Mouse (Mus musculus): ENCODE measurements around the gene Casp8. TPM values are rescaled to one million over a fixed set of nuclear protein-coding genes. Genes with fewer than 3 reads are reported as not detected.
"Not testable (repeated sequence)": the region's sequence is repeated elsewhere in the genome, so short reads cannot be mapped to it uniquely, and the experiment has no call there.

Gene Casp8
- polyA plus RNA-seq (2012; rRNA removed) = 4.1 and 9.4 TPM in 2 replicates

GRCm38 (mm10) chr1:58795291-58796058, at the start of gene Casp8:
Gene Casp8 (plus strand): TSS chr1:58795374.
- peak within 1 kb of the TSS; percentile 96 for H3K27ac ChIP-seq (ENCODE audit: insufficient read depth, low read depth, low read length)
- H3K4me1 ChIP-seq (ENCODE audit: control insufficient read depth, insufficient read depth, insufficient read length, low read length) = peaks cover 8% of the 10 kb centered on the region; the same call in 1 of the 2 replicates
- TF ChIP-seq POLR2A (IDR thresholded peaks at IDR 0.05; ENCODE audit: low read depth, low read length) (peak; percentile 69), CTCF (IDR thresholded peaks at IDR 0.05; ENCODE audit: extremely low read depth, insufficient read length, insufficient replicate concordance, low read depth, low read length) (no peak)
- no peaks in the 10 kb centered on the region for H3K27me3 ChIP-seq (ENCODE audit: control insufficient read depth, insufficient read depth, low read length)
- H3K4me3 ChIP-seq (ENCODE audit: low read depth, low read length) = peak within 1 kb of the TSS; percentile 76
- H3K36me3 ChIP-seq (ENCODE audit: control insufficient read depth, insufficient read depth, low read length) = peaks cover 4% of the 10 kb centered on the region
- WGBS = under 1% methylated on average over 42 of the region's 42 CpGs

- peaks cover 56% of the 10 kb centered on the region for H3K36me3 ChIP-seq (ENCODE audit: control insufficient read depth, insufficient read depth, low read length)
- 85% methylated on average over 9 of the region's 9 CpGs for WGBS
Measured at GRCm38 (mm10) chr1:58746880-58747279, 48.3 kb upstream of the Casp8 start.

DNA sequence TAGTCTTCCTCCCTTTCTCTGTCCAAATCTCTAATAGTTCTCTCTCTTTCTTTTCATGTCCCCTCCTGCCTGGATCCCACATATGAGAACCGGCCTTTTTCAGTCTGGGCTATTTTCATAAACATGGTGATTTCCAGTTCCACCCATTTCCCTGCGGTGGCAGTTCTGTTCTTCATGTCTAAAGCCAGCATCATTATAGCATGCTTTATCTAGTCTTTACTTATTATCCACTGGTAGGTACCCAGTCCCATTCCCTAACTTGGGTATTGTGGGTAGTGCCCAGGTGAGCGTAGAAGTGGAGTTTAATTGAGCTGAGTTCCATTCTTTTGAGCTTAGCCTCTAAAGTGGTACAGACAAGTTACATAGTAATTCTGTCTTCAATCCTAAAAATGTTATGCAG, 35.7 kb upstream of the Casp8 start:
- no peak overlapping the region for H3K4me3 ChIP-seq (ENCODE audit: low read depth, low read length)
- peaks cover 4% of the 10 kb centered on the region; the same call in 1 of the 2 replicates for H3K4me1 ChIP-seq (ENCODE audit: control insufficient read depth, insufficient read depth, insufficient read length, low read length)
- H3K27me3 ChIP-seq (ENCODE audit: control insufficient read depth, insufficient read depth, low read length) = no peaks in the 10 kb centered on the region
- H3K36me3 ChIP-seq (ENCODE audit: control insufficient read depth, insufficient read depth, low read length) = peaks cover 37% of the 10 kb centered on the region
- TF ChIP-seq POLR2A (IDR thresholded peaks at IDR 0.05; ENCODE audit: low read depth, low read length) = no peak
- no peak for TF ChIP-seq CTCF (IDR thresholded peaks at IDR 0.05; ENCODE audit: extremely low read depth, insufficient read length, insufficient replicate concordance, low read depth, low read length)
- WGBS = 98% methylated on average over 3 of the region's 3 CpGs
- no peak overlapping the region for H3K27ac ChIP-seq (ENCODE audit: insufficient read depth, low read depth, low read length)

More at GRCm38 (mm10) chr1:58746880-58747279, 48.3 kb upstream of the Casp8 start:
- no peak for TF ChIP-seq POLR2A (IDR thresholded peaks at IDR 0.05; ENCODE audit: low read depth, low read length)
- TF ChIP-seq CTCF (IDR thresholded peaks at IDR 0.05; ENCODE audit: extremely low read depth, insufficient read length, insufficient replicate concordance, low read depth, low read length) = peak; percentile 24; the same call in 1 of the 2 replicates
- Histone ChIP-seq H3K4me3 (ENCODE audit: low read depth, low read length) (no peak overlapping the region), H3K27me3 (ENCODE audit: control insufficient read depth, insufficient read depth, low read length) (no peaks in the 10 kb centered on the region), H3K27ac (ENCODE audit: insufficient read depth, low read depth, low read length) (no peak overlapping the region), H3K4me1 (ENCODE audit: control insufficient read depth, insufficient read depth, insufficient read length, low read length) (peaks cover 11% of the 10 kb centered on the region; the same call in 1 of the 2 replicates)

DNA sequence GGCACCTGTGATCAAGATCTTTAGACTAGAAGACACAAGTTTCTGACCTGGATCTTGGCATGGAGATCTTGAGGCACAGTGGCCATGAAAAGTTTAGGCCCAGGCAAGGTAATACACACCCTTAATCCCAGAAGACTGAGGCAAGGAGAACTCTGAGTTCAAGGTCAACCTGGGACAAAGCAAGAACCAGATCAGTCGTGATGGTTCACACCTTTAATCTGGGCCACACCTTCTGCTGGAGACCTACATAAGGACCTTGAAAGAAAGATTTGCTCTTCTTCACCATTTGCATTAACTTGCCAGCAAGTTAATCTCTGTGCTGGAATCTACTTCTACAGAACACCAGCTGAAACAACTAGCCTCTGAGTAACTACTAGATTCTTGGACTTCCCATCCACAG, 34.6 kb upstream of the Casp8 start:
- Histone ChIP-seq H3K4me1 (ENCODE audit: control insufficient read depth, insufficient read depth, insufficient read length, low read length) (peaks cover 4% of the 10 kb centered on the region; the same call in 1 of the 2 replicates), H3K36me3 (ENCODE audit: control insufficient read depth, insufficient read depth, low read length) (peaks cover 27% of the 10 kb centered on the region), H3K27ac (ENCODE audit: insufficient read depth, low read depth, low read length) (no peak overlapping the region), H3K27me3 (ENCODE audit: control insufficient read depth, insufficient read depth, low read length) (no peaks in the 10 kb centered on the region), H3K4me3 (ENCODE audit: low read depth, low read length) (no peak overlapping the region)
- TF ChIP-seq CTCF (IDR thresholded peaks at IDR 0.05; ENCODE audit: extremely low read depth, insufficient read length, insufficient replicate concordance, low read depth, low read length) = no peak
- 28% methylated on average over 1 of the region's 1 CpGs for WGBS

GRCm38 (mm10) chr1:58761391-58762275, 33.5 kb upstream of the Casp8 start:
- Histone ChIP-seq H3K27ac (ENCODE audit: insufficient read depth, low read depth, low read length) (peak overlapping the region; percentile 59; the same call in 1 of the 2 replicates), H3K36me3 (ENCODE audit: control insufficient read depth, insufficient read depth, low read length) (peaks cover 21% of the 10 kb centered on the region)
- 0 out of 2 replicates have a peak, but pooled peaks have one; percentile 7 for TF ChIP-seq CTCF (IDR thresholded peaks at IDR 0.05; ENCODE audit: extremely low read depth, insufficient read length, insufficient replicate concordance, low read depth, low read length)
- H3K4me1 ChIP-seq (ENCODE audit: control insufficient read depth, insufficient read depth, insufficient read length, low read length); H3K4me3 ChIP-seq (ENCODE audit: low read depth, low read length); H3K27me3 ChIP-seq (ENCODE audit: control insufficient read depth, insufficient read depth, low read length): not testable (repeated sequence)
- WGBS = 75% methylated on average over 5 of the region's 5 CpGs

- H3K36me3 ChIP-seq (ENCODE audit: control insufficient read depth, insufficient read depth, low read length) = peaks cover 17% of the 10 kb centered on the region
- no peak overlapping the region for H3K27ac ChIP-seq (ENCODE audit: insufficient read depth, low read depth, low read length)
- WGBS = 87% methylated on average over 5 of the region's 5 CpGs
- TF ChIP-seq POLR2A (IDR thresholded peaks at IDR 0.05; ENCODE audit: low read depth, low read length) (no peak), CTCF (IDR thresholded peaks at IDR 0.05; ENCODE audit: extremely low read depth, insufficient read length, insufficient replicate concordance, low read depth, low read length) (no peak)
- H3K4me3 ChIP-seq (ENCODE audit: low read depth, low read length) = no peak overlapping the region
- H3K4me1 ChIP-seq (ENCODE audit: control insufficient read depth, insufficient read depth, insufficient read length, low read length) = peaks cover 4% of the 10 kb centered on the region; the same call in 1 of the 2 replicates
- no peaks in the 10 kb centered on the region for H3K27me3 ChIP-seq (ENCODE audit: control insufficient read depth, insufficient read depth, low read length)
Measured at GRCm38 (mm10) chr1:58762576-58762975, 32.6 kb upstream of the Casp8 start.

DNA sequence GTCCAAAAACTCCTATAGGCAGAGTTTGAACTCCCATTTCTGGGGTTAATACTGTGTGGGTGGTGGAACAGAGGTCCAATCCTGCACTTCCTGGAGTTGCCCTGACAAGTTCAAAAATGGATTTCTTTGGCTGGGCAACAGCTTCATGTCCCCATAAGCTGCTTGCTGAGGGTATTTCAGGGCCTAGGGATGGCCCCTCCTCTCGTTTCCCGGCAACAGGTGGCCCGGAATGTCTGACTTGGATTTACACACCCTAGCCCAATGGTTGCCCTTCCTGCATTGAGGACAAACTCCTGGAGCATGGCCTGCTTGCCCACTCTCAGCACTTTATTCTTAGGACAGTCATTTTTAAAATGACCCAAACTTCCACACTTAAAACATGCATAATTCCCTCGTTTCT, 28.7 kb upstream of the Casp8 start:
- not testable (repeated sequence) for H3K27ac ChIP-seq (ENCODE audit: insufficient read depth, low read depth, low read length); H3K27me3 ChIP-seq (ENCODE audit: control insufficient read depth, insufficient read depth, low read length); H3K36me3 ChIP-seq (ENCODE audit: control insufficient read depth, insufficient read depth, low read length); H3K4me1 ChIP-seq (ENCODE audit: control insufficient read depth, insufficient read depth, insufficient read length, low read length); H3K4me3 ChIP-seq (ENCODE audit: low read depth, low read length)
- 79% methylated on average over 4 of the region's 4 CpGs for WGBS
